Mouse (Mus musculus): ENCODE measurements at regions not wholly inside any gene's neighbourhood (a gene's known extent, or its start where the extent isn't known, plus 50 kb on each side); places are given as distances from the start of the nearest gene placed in this dataset.

GRCm38 (mm10) chr7:117003167-117003566, 377.6 kb upstream of the Xylt1 start:
- no peak overlapping the region for H3K4me2 ChIP-seq (ENCODE audit: low read depth, low read length)
- no peaks in the 10 kb centered on the region for H3K36me3 ChIP-seq (ENCODE audit: control insufficient read depth, insufficient read depth, low read length)
- no peak overlapping the region for H3K27ac ChIP-seq (ENCODE audit: low read length)
- no peak overlapping the region for H3K9ac ChIP-seq (ENCODE audit: low read length)
- H3K27me3 ChIP-seq (ENCODE audit: control insufficient read depth, insufficient read depth, low read depth, low read length), result no peaks in the 10 kb centered on the region
- no peaks in the 10 kb centered on the region for H3K9me3 ChIP-seq (ENCODE audit: control insufficient read depth, low read length)
- H3K4me1 ChIP-seq (replicated peaks; ENCODE audit: control insufficient read depth, insufficient read depth, low read length), result no peaks in the 10 kb centered on the region
- H3K4me3 ChIP-seq (ENCODE audit: low read length), result no peak overlapping the region
- ATAC-seq (ENCODE audit: low read depth), result no peak

GRCm38 (mm10) chr7:117018349-117018748, 362.4 kb upstream of the Xylt1 start:
- no peak overlapping the region for H3K4me2 ChIP-seq (ENCODE audit: low read depth, low read length)
- no peak overlapping the region for H3K27ac ChIP-seq (ENCODE audit: low read length)
- H3K9me3 ChIP-seq (ENCODE audit: control insufficient read depth, low read length), result no peaks in the 10 kb centered on the region
- 75% methylated on average over 1 of the region's 1 CpGs for WGBS
- H3K4me1 ChIP-seq (replicated peaks; ENCODE audit: control insufficient read depth, insufficient read depth, low read length), result no peaks in the 10 kb centered on the region
- no peak overlapping the region for H3K9ac ChIP-seq (ENCODE audit: low read length)
- no peaks in the 10 kb centered on the region for H3K27me3 ChIP-seq (ENCODE audit: control insufficient read depth, insufficient read depth, low read depth, low read length)
- no peak for ATAC-seq (ENCODE audit: low read depth)
- no peaks in the 10 kb centered on the region for H3K36me3 ChIP-seq (ENCODE audit: control insufficient read depth, insufficient read depth, low read length)
- H3K4me3 ChIP-seq (ENCODE audit: low read length), result no peak overlapping the region

GRCm38 (mm10) chr7:117021716-117022115, 359.1 kb upstream of the Xylt1 start:
- Histone ChIP-seq H3K4me1 (replicated peaks; ENCODE audit: control insufficient read depth, insufficient read depth, low read length) (no peaks in the 10 kb centered on the region), H3K36me3 (ENCODE audit: control insufficient read depth, insufficient read depth, low read length) (no peaks in the 10 kb centered on the region), H3K4me2 (ENCODE audit: low read depth, low read length) (no peak overlapping the region), H3K27ac (ENCODE audit: low read length) (no peak overlapping the region), H3K27me3 (ENCODE audit: control insufficient read depth, insufficient read depth, low read depth, low read length) (no peaks in the 10 kb centered on the region), H3K9me3 (ENCODE audit: control insufficient read depth, low read length) (no peaks in the 10 kb centered on the region), H3K9ac (ENCODE audit: low read length) (no peak overlapping the region), H3K4me3 (ENCODE audit: low read length) (no peak overlapping the region)
- WGBS, result 53% methylated on average over 4 of the region's 4 CpGs
- ATAC-seq (ENCODE audit: low read depth), result no peak

- 78% methylated on average over 9 of the region's 9 CpGs for WGBS
- no peaks in the 10 kb centered on the region for H3K4me1 ChIP-seq (replicated peaks; ENCODE audit: control insufficient read depth, insufficient read depth, low read length)
- H3K9ac ChIP-seq (ENCODE audit: low read length), result no peak overlapping the region
- H3K4me2 ChIP-seq (ENCODE audit: low read depth, low read length), result no peak overlapping the region
- no peaks in the 10 kb centered on the region for H3K27me3 ChIP-seq (ENCODE audit: control insufficient read depth, insufficient read depth, low read depth, low read length)
- no peaks in the 10 kb centered on the region for H3K36me3 ChIP-seq (ENCODE audit: control insufficient read depth, insufficient read depth, low read length)
- no peak for ATAC-seq (ENCODE audit: low read depth)
- H3K4me3 ChIP-seq (ENCODE audit: low read length), result no peak overlapping the region
- no peak overlapping the region for H3K27ac ChIP-seq (ENCODE audit: low read length)
- H3K9me3 ChIP-seq (ENCODE audit: control insufficient read depth, low read length), result no peaks in the 10 kb centered on the region
Observed at GRCm38 (mm10) chr7:117044926-117045325, 335.9 kb upstream of the Xylt1 start.

DNA sequence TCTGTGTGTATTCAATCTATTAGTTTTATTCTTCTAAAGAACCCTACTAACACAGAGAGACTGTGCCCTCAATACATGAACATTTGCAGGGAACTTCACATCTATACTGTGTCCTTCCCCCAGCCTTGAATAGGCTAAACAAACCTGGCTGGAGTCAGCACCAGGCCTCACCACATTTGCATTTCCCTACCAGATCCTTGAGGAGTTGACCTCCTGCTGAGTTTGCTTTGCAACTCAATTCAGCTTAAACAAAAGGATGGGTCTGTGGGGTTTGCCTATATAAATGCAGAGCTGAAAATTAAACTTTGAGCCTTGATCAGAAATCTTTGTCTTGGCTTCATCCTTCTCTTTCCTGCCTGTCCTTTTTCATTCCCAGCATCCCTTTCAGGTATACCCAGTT, 331.5 kb upstream of the Xylt1 start:
- ATAC-seq (ENCODE audit: low read depth), result no peak
- H3K4me1 ChIP-seq (replicated peaks; ENCODE audit: control insufficient read depth, insufficient read depth, low read length), result no peaks in the 10 kb centered on the region

GRCm38 (mm10) chr7:117065771-117066170, 315.0 kb upstream of the Xylt1 start:
- H3K27ac ChIP-seq (ENCODE audit: low read length), result no peak overlapping the region
- 37% methylated on average over 2 of the region's 2 CpGs for WGBS
- no peaks in the 10 kb centered on the region for H3K4me1 ChIP-seq (replicated peaks; ENCODE audit: control insufficient read depth, insufficient read depth, low read length)
- no peaks in the 10 kb centered on the region for H3K9me3 ChIP-seq (ENCODE audit: control insufficient read depth, low read length)
- no peaks in the 10 kb centered on the region for H3K36me3 ChIP-seq (ENCODE audit: control insufficient read depth, insufficient read depth, low read length)
- no peak overlapping the region for H3K4me2 ChIP-seq (ENCODE audit: low read depth, low read length)
- no peak for ATAC-seq (ENCODE audit: low read depth)
- no peak overlapping the region for H3K9ac ChIP-seq (ENCODE audit: low read length)
- no peak overlapping the region for H3K4me3 ChIP-seq (ENCODE audit: low read length)
- H3K27me3 ChIP-seq (ENCODE audit: control insufficient read depth, insufficient read depth, low read depth, low read length), result no peaks in the 10 kb centered on the region

More for the DNA sequence above, 331.5 kb upstream of the Xylt1 start:
- Histone ChIP-seq H3K9ac (ENCODE audit: low read length) (no peak overlapping the region), H3K36me3 (ENCODE audit: control insufficient read depth, insufficient read depth, low read length) (no peaks in the 10 kb centered on the region), H3K4me2 (ENCODE audit: low read depth, low read length) (no peak overlapping the region), H3K27ac (ENCODE audit: low read length) (no peak overlapping the region), H3K9me3 (ENCODE audit: control insufficient read depth, low read length) (no peaks in the 10 kb centered on the region), H3K4me3 (ENCODE audit: low read length) (no peak overlapping the region), H3K27me3 (ENCODE audit: control insufficient read depth, insufficient read depth, low read depth, low read length) (no peaks in the 10 kb centered on the region)

GRCm38 (mm10) chr7:117090911-117091550, 289.7 kb upstream of the Xylt1 start:
- H3K4me3 ChIP-seq (ENCODE audit: low read length), result no peak overlapping the region
- H3K9me3 ChIP-seq (ENCODE audit: control insufficient read depth, low read length), result no peaks in the 10 kb centered on the region
- no peaks in the 10 kb centered on the region for H3K27me3 ChIP-seq (ENCODE audit: control insufficient read depth, insufficient read depth, low read depth, low read length)
- no peaks in the 10 kb centered on the region for H3K4me1 ChIP-seq (replicated peaks; ENCODE audit: control insufficient read depth, insufficient read depth, low read length)
- no peaks in the 10 kb centered on the region for H3K36me3 ChIP-seq (ENCODE audit: control insufficient read depth, insufficient read depth, low read length)
- no peak overlapping the region for H3K4me2 ChIP-seq (ENCODE audit: low read depth, low read length)
- H3K9ac ChIP-seq (ENCODE audit: low read length), result no peak overlapping the region
- peak overlapping the region; percentile 63 for H3K27ac ChIP-seq (ENCODE audit: low read length)
- WGBS, result 26% methylated on average over 6 of the region's 6 CpGs
- peak; percentile 45; the same call in 1 of the 2 replicates for ATAC-seq (ENCODE audit: low read depth)

- WGBS, result 55% methylated on average over 4 of the region's 4 CpGs
- H3K27me3 ChIP-seq (ENCODE audit: control insufficient read depth, insufficient read depth, low read depth, low read length), result no peaks in the 10 kb centered on the region
- no peak overlapping the region for H3K9ac ChIP-seq (ENCODE audit: low read length)
- no peak overlapping the region for H3K27ac ChIP-seq (ENCODE audit: low read length)
- H3K9me3 ChIP-seq (ENCODE audit: control insufficient read depth, low read length), result no peaks in the 10 kb centered on the region
- peak; percentile 79 for ATAC-seq (ENCODE audit: low read depth)
- no peaks in the 10 kb centered on the region for H3K36me3 ChIP-seq (ENCODE audit: control insufficient read depth, insufficient read depth, low read length)
- H3K4me2 ChIP-seq (ENCODE audit: low read depth, low read length), result no peak overlapping the region
- no peaks in the 10 kb centered on the region for H3K4me1 ChIP-seq (replicated peaks; ENCODE audit: control insufficient read depth, insufficient read depth, low read length)
- no peak overlapping the region for H3K4me3 ChIP-seq (ENCODE audit: low read length)
Observed at GRCm38 (mm10) chr7:117092860-117093259, 287.9 kb upstream of the Xylt1 start.

GRCm38 (mm10) chr7:117097618-117098017, 283.2 kb upstream of the Xylt1 start:
- no peak overlapping the region for H3K4me2 ChIP-seq (ENCODE audit: low read depth, low read length)
- H3K4me1 ChIP-seq (replicated peaks; ENCODE audit: control insufficient read depth, insufficient read depth, low read length), result no peaks in the 10 kb centered on the region
- 55% methylated on average over 3 of the region's 3 CpGs for WGBS
- H3K27ac ChIP-seq (ENCODE audit: low read length), result no peak overlapping the region
- no peaks in the 10 kb centered on the region for H3K27me3 ChIP-seq (ENCODE audit: control insufficient read depth, insufficient read depth, low read depth, low read length)
- H3K9me3 ChIP-seq (ENCODE audit: control insufficient read depth, low read length), result no peaks in the 10 kb centered on the region
- H3K4me3 ChIP-seq (ENCODE audit: low read length), result no peak overlapping the region
- H3K36me3 ChIP-seq (ENCODE audit: control insufficient read depth, insufficient read depth, low read length), result no peaks in the 10 kb centered on the region
- no peak overlapping the region for H3K9ac ChIP-seq (ENCODE audit: low read length)
- no peak for ATAC-seq (ENCODE audit: low read depth)

- Histone ChIP-seq H3K4me2 (ENCODE audit: low read depth, low read length) (no peak overlapping the region), H3K27me3 (ENCODE audit: control insufficient read depth, insufficient read depth, low read depth, low read length) (no peaks in the 10 kb centered on the region), H3K9ac (ENCODE audit: low read length) (no peak overlapping the region), H3K36me3 (ENCODE audit: control insufficient read depth, insufficient read depth, low read length) (no peaks in the 10 kb centered on the region), H3K9me3 (ENCODE audit: control insufficient read depth, low read length) (no peaks in the 10 kb centered on the region), H3K4me1 (replicated peaks; ENCODE audit: control insufficient read depth, insufficient read depth, low read length) (no peaks in the 10 kb centered on the region), H3K27ac (ENCODE audit: low read length) (no peak overlapping the region), H3K4me3 (ENCODE audit: low read length) (no peak overlapping the region)
- 71% methylated on average over 6 of the region's 6 CpGs for WGBS
- ATAC-seq (ENCODE audit: low read depth), result no peak
Observed at GRCm38 (mm10) chr7:117099041-117099440, 281.7 kb upstream of the Xylt1 start.

Measured in lung, embryonic 16.5 days (tissue).